Mouse (Mus musculus): ENCODE measurements around the gene Ormdl3. TPM values are rescaled to one million over a fixed set of nuclear protein-coding genes. Genes with fewer than 3 reads are reported as not detected.
A peak's percentile ranks its signal among the peaks of the same experiment; 100 is the strongest.

Gene Ormdl3
- polyA plus RNA-seq, 1 experiment from 2014 or later, result 11.3 TPM

DNA sequence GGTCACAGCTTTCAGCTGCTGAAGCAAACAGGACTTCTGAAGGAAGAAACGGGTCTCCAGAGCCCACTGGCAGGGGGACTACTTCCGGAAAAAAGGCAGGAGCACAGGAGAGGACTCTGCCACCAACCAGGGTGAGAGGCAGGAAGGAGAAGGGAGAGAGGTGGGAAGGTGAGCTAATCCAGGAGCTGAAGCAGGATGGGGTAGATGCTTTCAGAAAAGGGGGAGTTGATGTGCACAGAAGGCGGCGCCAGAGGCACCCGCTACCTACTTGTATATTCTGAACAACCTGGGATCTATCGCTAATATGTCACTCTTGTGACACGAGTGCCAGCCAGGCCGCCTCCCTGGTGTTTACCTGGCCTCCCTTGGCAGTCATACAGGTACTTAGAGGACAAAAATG lies 10.8 kb upstream of the Ormdl3 start, which contains the start of gene Lrrc3c:
TSS of gene Lrrc3c (plus strand) at position 301 of the 400 bp plus-strand sequence.
- Histone ChIP-seq H3K9me3 (ENCODE audit: control insufficient read depth, low read length) (no peaks in the 10 kb centered on the region), H3K9ac (ENCODE audit: low read length) (no peak within 1 kb of the TSS), H3K4me3 (ENCODE audit: control insufficient read depth in 1 of 2, insufficient read depth in 1 of 2, low read depth in 1 of 2, low read length in 2 of 2) (no peak within 1 kb of the TSS), H3K4me1 (ENCODE audit: control insufficient read depth in 2 of 2, insufficient read depth in 2 of 2, low read length in 2 of 2) (peaks cover 13 to 28% of the 10 kb centered on the region in 2 experiments), H3K27me3 (ENCODE audit: control insufficient read depth, insufficient read depth, low read length) (peaks cover 2% of the 10 kb centered on the region; the same call in 1 of the 2 replicates), H3K36me3 (ENCODE audit: control insufficient read depth, insufficient read depth, low read length) (no peaks in the 10 kb centered on the region), H3K4me2 (ENCODE audit: low read length) (peak within 1 kb of the TSS; percentile 27; the same call in 1 of the 2 replicates), H3K27ac (replicated peaks in 1 of 2; ENCODE audit: control insufficient read depth in 1 of 2, insufficient read depth in 1 of 2, low read depth in 2 of 2, low read length in 2 of 2) (no peak within 1 kb of the TSS)
- 82% methylated on average over 8 of the region's 8 CpGs for WGBS
- ATAC-seq (ENCODE audit: insufficient number of reproducible peaks, insufficient read depth, low FRiP score, low read depth), result no peak

DNA sequence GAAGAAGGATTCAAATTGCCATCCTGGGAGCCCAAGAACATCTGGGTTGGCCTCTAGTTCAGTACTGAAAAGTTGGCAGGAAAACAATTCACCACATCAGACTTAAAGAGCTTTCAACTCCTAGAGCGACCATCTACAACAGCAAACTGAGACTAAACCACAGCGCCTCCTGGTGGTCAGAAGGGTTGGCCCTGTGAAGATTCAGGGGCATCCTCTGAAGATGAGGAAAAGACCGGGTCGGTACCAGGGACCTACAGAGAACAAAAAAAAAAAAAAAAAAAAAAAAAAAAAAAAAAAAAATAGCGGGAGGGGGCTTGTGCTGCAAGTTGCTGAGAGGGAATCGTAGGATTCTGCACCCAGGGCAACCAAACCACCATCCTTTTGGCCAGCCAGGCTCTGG lies 10.2 kb upstream of the Ormdl3 start:
- H3K4me2 ChIP-seq (ENCODE audit: low read length), result no peak overlapping the region
- no peaks in the 10 kb centered on the region for H3K36me3 ChIP-seq (ENCODE audit: control insufficient read depth, insufficient read depth, low read length)
- H3K27me3 ChIP-seq (ENCODE audit: control insufficient read depth, insufficient read depth, low read length), result peaks cover 2% of the 10 kb centered on the region; the same call in 1 of the 2 replicates
- ATAC-seq (ENCODE audit: insufficient number of reproducible peaks, insufficient read depth, low FRiP score, low read depth), result no peak
- peaks cover 17 to 30% of the 10 kb centered on the region in 2 experiments for H3K4me1 ChIP-seq (ENCODE audit: control insufficient read depth in 2 of 2, insufficient read depth in 2 of 2, low read length in 2 of 2)
- no peak overlapping the region for H3K27ac ChIP-seq (replicated peaks in 1 of 2; ENCODE audit: control insufficient read depth in 1 of 2, insufficient read depth in 1 of 2, low read depth in 2 of 2, low read length in 2 of 2)
- 32% methylated on average over 6 of the region's 6 CpGs for WGBS
- no peak overlapping the region for H3K9ac ChIP-seq (ENCODE audit: low read length)
- H3K9me3 ChIP-seq (ENCODE audit: control insufficient read depth, low read length), result no peaks in the 10 kb centered on the region
- H3K4me3 ChIP-seq (ENCODE audit: control insufficient read depth in 1 of 2, insufficient read depth in 1 of 2, low read depth in 1 of 2, low read length in 2 of 2), result no peak overlapping the region

DNA sequence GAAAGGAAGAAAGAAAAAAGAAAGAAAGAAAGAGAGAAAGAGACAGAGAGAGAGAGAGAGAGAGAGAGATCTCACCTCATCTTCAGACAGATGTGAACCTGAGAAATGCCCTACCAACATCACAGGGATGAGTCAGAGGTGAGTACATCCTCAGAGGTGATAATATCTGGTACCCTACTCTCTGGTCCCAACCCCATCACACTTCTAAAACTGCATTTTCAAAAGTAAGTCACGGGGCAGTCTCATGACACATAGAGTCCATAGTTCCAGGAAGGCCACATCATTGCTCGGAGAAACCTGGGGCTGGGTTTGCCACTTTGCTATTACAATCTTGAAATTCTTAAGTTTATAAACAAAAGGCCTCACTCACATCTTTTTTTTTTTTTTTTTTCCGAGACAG lies 8.8 kb upstream of the Ormdl3 start:
- 91% methylated on average over 3 of the region's 3 CpGs for WGBS
- peaks cover 2% of the 10 kb centered on the region; the same call in 1 of the 2 replicates for H3K27me3 ChIP-seq (ENCODE audit: control insufficient read depth, insufficient read depth, low read length)

GRCm38 (mm10) chr11:98595473-98595872 lies 8.3 kb upstream of the Ormdl3 start:
- Histone ChIP-seq H3K9me3 (ENCODE audit: control insufficient read depth, low read length) (no peaks in the 10 kb centered on the region), H3K4me1 (ENCODE audit: control insufficient read depth in 2 of 2, insufficient read depth in 2 of 2, low read length in 2 of 2) (peaks cover 15 to 22% of the 10 kb centered on the region in 2 experiments), H3K9ac (ENCODE audit: low read length) (no peak overlapping the region), H3K36me3 (ENCODE audit: control insufficient read depth, insufficient read depth, low read length) (no peaks in the 10 kb centered on the region), H3K27ac (replicated peaks in 1 of 2; ENCODE audit: control insufficient read depth in 1 of 2, insufficient read depth in 1 of 2, low read depth in 2 of 2, low read length in 2 of 2) (no peak overlapping the region), H3K27me3 (ENCODE audit: control insufficient read depth, insufficient read depth, low read length) (peaks cover 2% of the 10 kb centered on the region; the same call in 1 of the 2 replicates), H3K4me3 (ENCODE audit: control insufficient read depth in 1 of 2, insufficient read depth in 1 of 2, low read depth in 1 of 2, low read length in 2 of 2) (no peak overlapping the region), H3K4me2 (ENCODE audit: low read length) (no peak overlapping the region)
- 68% methylated on average over 10 of the region's 10 CpGs for WGBS
- ATAC-seq (ENCODE audit: insufficient number of reproducible peaks, insufficient read depth, low FRiP score, low read depth), result no peak

More for the DNA sequence above, 8.8 kb upstream of the Ormdl3 start:
- no peak overlapping the region for H3K4me3 ChIP-seq (ENCODE audit: control insufficient read depth in 1 of 2, insufficient read depth in 1 of 2, low read depth in 1 of 2, low read length in 2 of 2)
- no peak overlapping the region for H3K27ac ChIP-seq (replicated peaks in 1 of 2; ENCODE audit: control insufficient read depth in 1 of 2, insufficient read depth in 1 of 2, low read depth in 2 of 2, low read length in 2 of 2)
- no peaks in the 10 kb centered on the region for H3K9me3 ChIP-seq (ENCODE audit: control insufficient read depth, low read length)
- no peaks in the 10 kb centered on the region for H3K36me3 ChIP-seq (ENCODE audit: control insufficient read depth, insufficient read depth, low read length)
- H3K4me1 ChIP-seq (ENCODE audit: control insufficient read depth in 2 of 2, insufficient read depth in 2 of 2, low read length in 2 of 2), result peaks cover 15 to 24% of the 10 kb centered on the region in 2 experiments
- ATAC-seq (ENCODE audit: insufficient number of reproducible peaks, insufficient read depth, low FRiP score, low read depth), result no peak
- H3K9ac ChIP-seq (ENCODE audit: low read length), result no peak overlapping the region
- no peak overlapping the region for H3K4me2 ChIP-seq (ENCODE audit: low read length)

DNA sequence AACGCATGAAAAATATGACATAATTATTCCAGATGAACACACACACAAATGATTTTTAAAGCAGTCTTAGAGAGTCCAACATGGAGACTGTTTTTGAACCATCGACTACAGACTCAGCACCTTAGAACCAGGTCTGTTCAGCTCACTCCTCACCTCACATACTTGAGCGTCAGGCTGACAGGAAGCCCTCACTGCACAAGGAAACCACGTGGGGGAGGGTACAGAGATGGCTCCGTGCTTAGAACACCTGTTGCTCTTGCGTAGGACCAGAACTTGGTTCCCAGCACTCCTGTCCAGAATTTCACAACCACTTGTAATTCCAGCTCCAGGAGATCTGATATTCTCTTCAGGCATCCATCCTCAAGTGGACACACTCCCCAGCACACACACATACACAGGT lies 7.9 kb upstream of the Ormdl3 start:
- Histone ChIP-seq H3K4me3 (ENCODE audit: control insufficient read depth in 1 of 2, insufficient read depth in 1 of 2, low read depth in 1 of 2, low read length in 2 of 2) (no peak overlapping the region), H3K27me3 (ENCODE audit: control insufficient read depth, insufficient read depth, low read length) (peaks cover 2% of the 10 kb centered on the region; the same call in 1 of the 2 replicates), H3K9me3 (ENCODE audit: control insufficient read depth, low read length) (no peaks in the 10 kb centered on the region), H3K9ac (ENCODE audit: low read length) (no peak overlapping the region), H3K27ac (replicated peaks in 1 of 2; ENCODE audit: control insufficient read depth in 1 of 2, insufficient read depth in 1 of 2, low read depth in 2 of 2, low read length in 2 of 2) (no peak overlapping the region), H3K4me2 (ENCODE audit: low read length) (no peak overlapping the region), H3K4me1 (ENCODE audit: control insufficient read depth in 2 of 2, insufficient read depth in 2 of 2, low read length in 2 of 2) (peaks cover 15 to 22% of the 10 kb centered on the region in 2 experiments), H3K36me3 (ENCODE audit: control insufficient read depth, insufficient read depth, low read length) (no peaks in the 10 kb centered on the region)
- no peak for ATAC-seq (ENCODE audit: insufficient number of reproducible peaks, insufficient read depth, low FRiP score, low read depth)
- 81% methylated on average over 6 of the region's 6 CpGs for WGBS

GRCm38 (mm10) chr11:98590548-98591445 lies 3.6 kb upstream of the Ormdl3 start:
- H3K4me2 ChIP-seq (ENCODE audit: low read length), result no peak overlapping the region
- no peaks in the 10 kb centered on the region for H3K9me3 ChIP-seq (ENCODE audit: control insufficient read depth, low read length)
- 80% methylated on average over 19 of the region's 19 CpGs for WGBS
- H3K36me3 ChIP-seq (ENCODE audit: control insufficient read depth, insufficient read depth, low read length), result no peaks in the 10 kb centered on the region
- H3K27me3 ChIP-seq (ENCODE audit: control insufficient read depth, insufficient read depth, low read length), result no peaks in the 10 kb centered on the region
- H3K27ac ChIP-seq (replicated peaks in 1 of 2; ENCODE audit: control insufficient read depth in 1 of 2, insufficient read depth in 1 of 2, low read depth in 2 of 2, low read length in 2 of 2), result no peak overlapping the region; a peak in 1 of 4 replicates
- ATAC-seq (ENCODE audit: insufficient number of reproducible peaks, insufficient read depth, low FRiP score, low read depth), result no peak
- H3K4me1 ChIP-seq (ENCODE audit: control insufficient read depth in 2 of 2, insufficient read depth in 2 of 2, low read length in 2 of 2), result peaks cover 30 to 39% of the 10 kb centered on the region in 2 experiments
- H3K4me3 ChIP-seq (ENCODE audit: control insufficient read depth in 1 of 2, insufficient read depth in 1 of 2, low read depth in 1 of 2, low read length in 2 of 2), result no peak overlapping the region
- H3K9ac ChIP-seq (ENCODE audit: low read length), result no peak overlapping the region

DNA sequence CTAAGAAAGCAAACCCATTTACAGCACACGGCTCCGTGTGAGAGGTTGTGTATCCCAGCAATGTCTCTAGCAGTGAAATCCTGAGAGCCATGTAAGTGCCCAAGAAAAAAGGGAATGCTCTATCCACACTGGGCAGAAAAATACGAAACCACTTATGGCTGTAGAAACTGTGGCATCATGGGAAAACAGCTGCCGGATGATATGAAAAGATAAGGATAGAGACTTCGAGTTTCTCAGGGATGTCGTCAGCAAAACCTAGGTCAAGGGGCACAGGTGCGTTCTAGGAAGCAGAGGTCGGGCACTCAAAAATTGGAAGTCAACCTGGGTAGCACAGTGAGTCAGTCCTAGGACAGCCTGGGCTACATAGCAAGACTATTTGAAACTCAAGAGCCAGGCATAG lies 2.1 kb upstream of the Ormdl3 start:
- peak overlapping the region; percentile 71 for H3K4me2 ChIP-seq (ENCODE audit: low read length)
- no peaks in the 10 kb centered on the region for H3K27me3 ChIP-seq (ENCODE audit: control insufficient read depth, insufficient read depth, low read length)
- no peak overlapping the region for H3K9ac ChIP-seq (ENCODE audit: low read length)
- peak overlapping the region; percentile 95 to 97 for H3K27ac ChIP-seq (replicated peaks in 1 of 2; ENCODE audit: control insufficient read depth in 1 of 2, insufficient read depth in 1 of 2, low read depth in 2 of 2, low read length in 2 of 2)
- no peak for ATAC-seq (ENCODE audit: insufficient number of reproducible peaks, insufficient read depth, low FRiP score, low read depth)
- peaks cover 41 to 54% of the 10 kb centered on the region in 2 experiments for H3K4me1 ChIP-seq (ENCODE audit: control insufficient read depth in 2 of 2, insufficient read depth in 2 of 2, low read length in 2 of 2)
- H3K36me3 ChIP-seq (ENCODE audit: control insufficient read depth, insufficient read depth, low read length), result no peaks in the 10 kb centered on the region
- H3K9me3 ChIP-seq (ENCODE audit: control insufficient read depth, low read length), result no peaks in the 10 kb centered on the region
- no peak overlapping the region for H3K4me3 ChIP-seq (ENCODE audit: control insufficient read depth in 1 of 2, insufficient read depth in 1 of 2, low read depth in 1 of 2, low read length in 2 of 2)
- 63% methylated on average over 8 of the region's 8 CpGs for WGBS

Data from heart, embryonic 14.5 days (tissue).